Mouse (Mus musculus): ENCODE measurements around the gene Grip2.
A peak's percentile ranks its signal among the peaks of the same experiment; 100 is the strongest.

The Grip2 gene

GRCm38 (mm10) chr6:91727361-91727760 is 99.7 kb downstream of the Grip2 start:
- DNase-seq = peak; percentile 95

- DNase-seq = peak; percentile 99
Observed at GRCm38 (mm10) chr6:91721215-91721701, 105.8 kb downstream of the Grip2 start.

GRCm38 (mm10) chr6:91720588-91721214 is 106.3 kb downstream of the Grip2 start:
- no peak for DNase-seq

- no peak for DNase-seq
Observed at GRCm38 (mm10) chr6:91719865-91720533, 107.1 kb downstream of the Grip2 start.

- DNase-seq = peak; percentile 96
Observed at GRCm38 (mm10) chr6:91719042-91719747, 107.9 kb downstream of the Grip2 start.

GRCm38 (mm10) chr6:91718603-91719002 is 108.4 kb downstream of the Grip2 start:
- no peak for DNase-seq

- DNase-seq = no peak
Observed at GRCm38 (mm10) chr6:91718067-91718466, 109.0 kb downstream of the Grip2 start.

GRCm38 (mm10) chr6:91715988-91716810 is 110.9 kb downstream of the Grip2 start:
- DNase-seq = peak; percentile 97

GRCm38 (mm10) chr6:91715023-91715422 is 112.0 kb downstream of the Grip2 start:
- DNase-seq = peak; percentile 99

GRCm38 (mm10) chr6:91713370-91713896 is 113.6 kb downstream of the Grip2 start:
- DNase-seq = no peak

GRCm38 (mm10) chr6:91712855-91713331 is 114.2 kb downstream of the Grip2 start:
- peak; percentile 99 for DNase-seq

GRCm38 (mm10) chr6:91712097-91712854 is 114.8 kb downstream of the Grip2 start:
- no peak for DNase-seq
